Mouse (Mus musculus) intestine, postnatal 0 days (tissue): ENCODE measurements at regions not wholly inside any gene's neighbourhood (a gene's known extent, or its start where the extent isn't known, plus 50 kb on each side); places are given as distances from the start of the nearest gene placed in this dataset.
A peak's percentile ranks its signal among the peaks of the same experiment; 100 is the strongest.
"Not testable (repeated sequence)": the region's sequence is repeated elsewhere in the genome, so short reads cannot be mapped to it uniquely, and the experiment has no call there.

Experiments
- ATAC-seq: fragments of 200-750 bp; cut with Nextera tagmentation; 2 replicates; pipeline ENCODE4 v1.8.0; 2017; ENCODE audit warnings: mild to moderate bottlenecking, moderate TSS enrichment, moderate library complexity
- H3K27ac ChIP-seq: fragments of 300-500 bp; sonication (generic); 2 replicates; pipeline ENCODE4 v1.5.1; 2014; ENCODE audit warnings: mild to moderate bottlenecking, low read depth, low read length, moderate library complexity
- H3K27me3 ChIP-seq: fragments of 300-500 bp; sonication (generic); replicated peaks from 2 replicates; pipeline ENCODE4 v1.6.1; 2014; ENCODE audit warnings: low read length, mixed read lengths; ENCODE audit not compliant: control insufficient read depth, insufficient read depth
- H3K36me3 ChIP-seq: fragments of 300-500 bp; sonication (generic); 2 replicates; pipeline ENCODE4 v1.6.1; 2014; ENCODE audit warnings: mild to moderate bottlenecking, moderate library complexity; ENCODE audit not compliant: control insufficient read depth, insufficient read depth
- H3K4me1 ChIP-seq: fragments of 300-500 bp; sonication (generic); replicated peaks from 2 replicates; pipeline ENCODE4 v1.6.1; 2014; ENCODE audit warnings: antibody characterized with exemption, low read length, mixed read lengths; ENCODE audit not compliant: control insufficient read depth, insufficient read depth
- H3K4me2 ChIP-seq: fragments of 300-500 bp; sonication (generic); replicated peaks from 2 replicates; pipeline ENCODE4 v1.6.1; 2014; ENCODE audit warnings: low read depth, mild to moderate bottlenecking, moderate library complexity
- H3K4me3 ChIP-seq: fragments of 300-500 bp; sonication (generic); 2 replicates; pipeline ENCODE4 v1.5.1; 2014; ENCODE audit warnings: low read depth, low read length
- H3K9ac ChIP-seq: fragments of 300-500 bp; sonication (generic); 2 replicates; pipeline ENCODE4 v1.6.1; 2014; ENCODE audit warnings: mild to moderate bottlenecking, low read depth, low read length
- H3K9me3 ChIP-seq: fragments of 300-500 bp; sonication (generic); 2 replicates; pipeline ENCODE4 v1.6.1; 2016; ENCODE audit warnings: mixed run types; ENCODE audit not compliant: control insufficient read depth
- CTCF ChIP-seq: sonication (generic); IDR thresholded peaks from 2 replicates; pipeline ENCODE4 v1.5.1; 2016; ENCODE audit warnings: low read depth, mild to moderate bottlenecking, control low read depth, antibody characterized with exemption, moderate library complexity
- WGBS: fragments of 180-500 bp; shearing (Covaris S2); extraction: QIAGEN DNeasy Blood & Tissue Kit; methylation state at CpG from one replicate; pipeline ENCODE4 v1.1.7; 2014; 5-methylcytosine and 5-hydroxymethylcytosine counted together

- H3K27ac ChIP-seq, result no peak overlapping the region
- no peak overlapping the region for H3K4me2 ChIP-seq
- H3K4me3 ChIP-seq, result no peak overlapping the region
- peak; percentile 51; the same call in 1 of the 2 replicates for ATAC-seq
- no peak for TF ChIP-seq CTCF
- H3K27me3 ChIP-seq, result no peaks in the 10 kb centered on the region
- H3K4me1 ChIP-seq, result no peaks in the 10 kb centered on the region
- H3K9me3 ChIP-seq, result no peaks in the 10 kb centered on the region
- no peak overlapping the region for H3K9ac ChIP-seq
- H3K36me3 ChIP-seq, result no peaks in the 10 kb centered on the region
- WGBS, result 81% methylated on average over 1 of the region's 1 CpGs
Measured at GRCm38 (mm10) chr15:16909396-16909795, 180.8 kb downstream of the Cdh9 start.

DNA sequence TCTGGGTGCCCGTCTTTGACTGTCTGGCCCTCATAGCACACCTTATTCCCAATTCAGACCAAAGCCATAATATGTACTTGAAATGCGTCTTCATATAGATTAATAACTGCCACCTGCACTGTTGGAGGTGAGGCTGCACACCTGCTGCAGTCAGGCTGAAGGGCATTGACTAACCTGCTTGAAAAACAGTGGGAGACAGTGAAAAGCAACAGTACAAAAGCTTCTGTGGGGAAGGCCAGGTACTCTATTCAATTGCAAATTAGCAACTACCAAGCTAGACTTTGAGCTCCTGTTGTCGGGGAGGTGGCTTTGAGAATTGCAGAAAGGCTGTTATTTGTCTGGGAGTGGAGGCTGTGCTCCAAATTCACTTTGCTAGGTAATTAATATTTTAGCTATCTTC, 181.4 kb downstream of the Cdh9 start:
- H3K9me3 ChIP-seq, H3K27me3 ChIP-seq, H3K4me3 ChIP-seq, H3K27ac ChIP-seq, H3K9ac ChIP-seq, H3K4me2 ChIP-seq, H3K4me1 ChIP-seq, H3K36me3 ChIP-seq: not testable (repeated sequence)
- WGBS, result 72% methylated on average over 3 of the region's 3 CpGs
- 0 out of 2 replicates have a peak, but pooled peaks have one; percentile 28 for ATAC-seq

DNA sequence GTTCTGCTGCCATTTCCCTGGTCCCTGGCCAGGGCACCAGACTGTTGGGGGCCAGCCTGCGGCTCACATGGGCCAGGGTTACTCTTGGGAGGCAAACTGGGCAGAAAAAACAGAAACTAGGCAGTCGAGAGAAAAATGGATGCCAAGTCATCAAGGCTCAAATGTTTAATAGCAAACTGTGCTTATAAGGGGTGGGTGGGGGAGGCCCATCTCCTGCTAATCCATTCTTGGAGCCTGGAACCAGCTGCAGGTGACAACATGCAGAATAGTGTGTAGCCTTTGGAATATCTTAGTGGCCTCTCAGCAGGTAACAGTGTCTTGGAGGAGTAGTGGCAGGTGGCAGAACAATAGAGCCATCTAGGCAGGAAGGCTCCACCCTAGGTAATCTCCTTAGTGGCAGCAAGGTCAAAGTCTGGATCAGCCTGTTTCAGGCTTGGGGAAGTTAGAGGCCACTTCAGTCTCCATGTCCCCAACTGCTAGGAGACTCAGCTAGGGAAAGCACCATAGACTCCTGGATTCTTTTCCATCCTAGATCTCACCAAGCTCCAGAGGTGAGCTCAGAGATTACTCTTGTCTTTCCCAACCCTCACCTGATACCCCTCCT, 186.5 kb downstream of the Cdh9 start:
- TF ChIP-seq CTCF, result no peak
- Histone ChIP-seq H3K4me1 (no peaks in the 10 kb centered on the region), H3K9me3 (no peaks in the 10 kb centered on the region), H3K4me2 (no peak overlapping the region), H3K9ac (no peak overlapping the region), H3K27ac (no peak overlapping the region), H3K4me3 (no peak overlapping the region), H3K27me3 (no peaks in the 10 kb centered on the region), H3K36me3 (no peaks in the 10 kb centered on the region)
- WGBS, result 56% methylated on average over 2 of the region's 2 CpGs
- ATAC-seq, result peak; percentile 90

DNA sequence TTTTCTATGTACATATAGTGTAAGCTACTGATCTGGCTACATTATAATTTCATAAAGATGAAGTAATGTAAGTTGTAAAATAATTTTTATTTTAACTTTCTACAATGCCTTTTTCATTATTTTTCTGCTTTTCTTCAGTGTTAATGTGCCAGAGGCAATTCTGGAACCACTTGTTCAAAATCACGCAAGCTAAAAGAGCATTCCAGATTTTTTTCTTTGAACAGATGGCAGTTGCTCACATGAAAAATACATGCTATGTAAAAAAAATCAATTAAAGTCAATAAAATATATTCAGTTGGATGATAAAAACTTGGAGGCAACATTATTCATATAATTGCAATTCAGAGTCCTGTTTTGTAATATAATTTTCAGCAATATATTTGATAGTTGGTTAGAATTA, 194.7 kb downstream of the Cdh9 start:
- ATAC-seq, result no peak
- 94% methylated on average over 1 of the region's 1 CpGs for WGBS
- Histone ChIP-seq H3K9ac (no peak overlapping the region), H3K4me3 (no peak overlapping the region), H3K4me2 (no peak overlapping the region), H3K27me3 (no peaks in the 10 kb centered on the region), H3K4me1 (no peaks in the 10 kb centered on the region), H3K27ac (no peak overlapping the region), H3K36me3 (no peaks in the 10 kb centered on the region), H3K9me3 (no peaks in the 10 kb centered on the region)
- no peak for TF ChIP-seq CTCF

- H3K4me3 ChIP-seq, result no peak overlapping the region
- no peaks in the 10 kb centered on the region for H3K27me3 ChIP-seq
- H3K27ac ChIP-seq, result no peak overlapping the region
- H3K9ac ChIP-seq, result no peak overlapping the region
- no peaks in the 10 kb centered on the region for H3K9me3 ChIP-seq
- TF ChIP-seq CTCF, result no peak
- H3K4me2 ChIP-seq, result no peak overlapping the region
- H3K36me3 ChIP-seq, result no peaks in the 10 kb centered on the region
- H3K4me1 ChIP-seq, result no peaks in the 10 kb centered on the region
- WGBS, result 88% methylated on average over 2 of the region's 2 CpGs
- no peak for ATAC-seq
Measured at GRCm38 (mm10) chr15:16933137-16933677, 204.7 kb downstream of the Cdh9 start.

GRCm38 (mm10) chr15:16934438-16934837, 205.9 kb downstream of the Cdh9 start:
- no peak for TF ChIP-seq CTCF
- Histone ChIP-seq H3K4me2 (no peak overlapping the region), H3K4me1 (no peaks in the 10 kb centered on the region), H3K36me3 (no peaks in the 10 kb centered on the region), H3K27me3 (no peaks in the 10 kb centered on the region), H3K9me3 (no peaks in the 10 kb centered on the region), H3K9ac (no peak overlapping the region), H3K4me3 (no peak overlapping the region), H3K27ac (no peak overlapping the region)
- 89% methylated on average over 3 of the region's 3 CpGs for WGBS
- ATAC-seq, result no peak

DNA sequence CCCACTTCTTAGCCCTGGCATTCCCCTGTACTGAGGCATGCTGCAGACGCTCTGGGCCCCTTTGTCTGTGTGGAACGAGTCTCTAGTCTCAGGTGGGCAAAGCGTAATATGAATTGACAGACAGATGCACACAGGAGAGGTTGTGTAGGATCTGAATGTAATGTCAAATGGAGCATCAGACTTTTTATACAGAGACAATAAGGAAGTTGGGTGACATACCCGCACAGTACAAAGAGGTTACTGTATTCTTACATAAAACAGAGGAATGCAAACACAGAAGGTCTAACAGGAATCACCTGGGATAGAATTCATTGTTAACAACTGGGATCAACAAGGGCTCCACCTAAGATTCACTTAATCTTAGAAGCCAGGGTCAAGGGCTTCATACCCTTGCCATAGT, 247.3 kb downstream of the Cdh9 start:
- 76% methylated on average over 4 of the region's 4 CpGs for WGBS
- H3K27ac ChIP-seq, ATAC-seq, H3K9me3 ChIP-seq, H3K9ac ChIP-seq, H3K36me3 ChIP-seq, H3K4me2 ChIP-seq, H3K27me3 ChIP-seq, H3K4me3 ChIP-seq, H3K4me1 ChIP-seq: not testable (repeated sequence)
